Mouse (Mus musculus): ENCODE data around the gene Prkn. TPM values are rescaled to one million over a fixed set of nuclear protein-coding genes. Genes with fewer than 3 reads are reported as not detected.
A peak's percentile ranks its signal among the peaks of the same experiment; 100 is the strongest.

Gene Prkn
- total and polyA plus RNA-seq, 2 experiments from 2014 or later, result 6.2 to 6.8 TPM

GRCm38 (mm10) chr17:11432593-11432992 is 592.4 kb downstream of the Prkn start:
- 83% methylated on average over 2 of the region's 2 CpGs for WGBS

GRCm38 (mm10) chr17:11462721-11463120 is 622.5 kb downstream of the Prkn start:
- Histone ChIP-seq H3K9ac (no peak overlapping the region), H3K27me3 (ENCODE audit: insufficient read depth, low read length) (no peaks in the 10 kb centered on the region), H3K4me2 (ENCODE audit: low read depth) (no peak overlapping the region), H3K9me3 (ENCODE audit: low read length) (no peaks in the 10 kb centered on the region), H3K4me1 (ENCODE audit: insufficient read depth) (no peaks in the 10 kb centered on the region), H3K36me3 (ENCODE audit: insufficient read depth) (no peaks in the 10 kb centered on the region), H3K27ac (ENCODE audit: low read depth, low read length) (no peak overlapping the region), H3K4me3 (ENCODE audit: low read depth, low read length) (no peak overlapping the region)
- no peak for ATAC-seq
- TF ChIP-seq CTCF (IDR thresholded peaks at IDR 0.05; ENCODE audit: low read depth), result no peak
- 87% methylated on average over 2 of the region's 2 CpGs for WGBS
- DNase-seq, result no peak

More at GRCm38 (mm10) chr17:11432593-11432992, 592.4 kb downstream of the Prkn start:
- H3K9ac ChIP-seq, result no peak overlapping the region
- DNase-seq, result no peak
- H3K36me3 ChIP-seq (ENCODE audit: insufficient read depth), result no peaks in the 10 kb centered on the region
- H3K9me3 ChIP-seq (ENCODE audit: low read length), result no peaks in the 10 kb centered on the region
- no peak for TF ChIP-seq CTCF (IDR thresholded peaks at IDR 0.05; ENCODE audit: low read depth)
- no peak for ATAC-seq
- no peak overlapping the region for H3K4me2 ChIP-seq (ENCODE audit: low read depth)
- no peaks in the 10 kb centered on the region for H3K27me3 ChIP-seq (ENCODE audit: insufficient read depth, low read length)
- no peak overlapping the region for H3K4me3 ChIP-seq (ENCODE audit: low read depth, low read length)
- H3K27ac ChIP-seq (ENCODE audit: low read depth, low read length), result no peak overlapping the region
- H3K4me1 ChIP-seq (ENCODE audit: insufficient read depth), result no peaks in the 10 kb centered on the region

- Histone ChIP-seq H3K9ac (no peak overlapping the region), H3K9me3 (ENCODE audit: low read length) (no peaks in the 10 kb centered on the region), H3K36me3 (ENCODE audit: insufficient read depth) (no peaks in the 10 kb centered on the region), H3K27me3 (ENCODE audit: insufficient read depth, low read length) (no peaks in the 10 kb centered on the region), H3K4me3 (ENCODE audit: low read depth, low read length) (no peak overlapping the region), H3K27ac (ENCODE audit: low read depth, low read length) (no peak overlapping the region), H3K4me2 (ENCODE audit: low read depth) (no peak overlapping the region), H3K4me1 (ENCODE audit: insufficient read depth) (no peaks in the 10 kb centered on the region)
- DNase-seq (no peak), ATAC-seq (no peak)
- TF ChIP-seq CTCF (IDR thresholded peaks at IDR 0.05; ENCODE audit: low read depth), result no peak
- 75% methylated on average over 2 of the region's 2 CpGs for WGBS
Measured at GRCm38 (mm10) chr17:11466095-11466494, 625.9 kb downstream of the Prkn start.

GRCm38 (mm10) chr17:11468624-11469023 is 628.4 kb downstream of the Prkn start:
- Histone ChIP-seq H3K36me3 (ENCODE audit: insufficient read depth) (no peaks in the 10 kb centered on the region), H3K9me3 (ENCODE audit: low read length) (no peaks in the 10 kb centered on the region), H3K27ac (ENCODE audit: low read depth, low read length) (no peak overlapping the region), H3K4me3 (ENCODE audit: low read depth, low read length) (no peak overlapping the region), H3K4me1 (ENCODE audit: insufficient read depth) (no peaks in the 10 kb centered on the region), H3K27me3 (ENCODE audit: insufficient read depth, low read length) (no peaks in the 10 kb centered on the region), H3K9ac (no peak overlapping the region), H3K4me2 (ENCODE audit: low read depth) (no peak overlapping the region)
- no peak for ATAC-seq
- TF ChIP-seq CTCF (IDR thresholded peaks at IDR 0.05; ENCODE audit: low read depth), result no peak
- 85% methylated on average over 2 of the region's 2 CpGs for WGBS
- no peak for DNase-seq

GRCm38 (mm10) chr17:11483032-11483431 is 642.8 kb downstream of the Prkn start:
- Histone ChIP-seq H3K27ac (ENCODE audit: low read depth, low read length) (no peak overlapping the region), H3K4me2 (ENCODE audit: low read depth) (no peak overlapping the region), H3K36me3 (ENCODE audit: insufficient read depth) (no peaks in the 10 kb centered on the region), H3K4me3 (ENCODE audit: low read depth, low read length) (no peak overlapping the region), H3K4me1 (ENCODE audit: insufficient read depth) (no peaks in the 10 kb centered on the region), H3K9me3 (ENCODE audit: low read length) (no peaks in the 10 kb centered on the region), H3K27me3 (ENCODE audit: insufficient read depth, low read length) (no peaks in the 10 kb centered on the region), H3K9ac (no peak overlapping the region)
- ATAC-seq (no peak), DNase-seq (no peak)
- TF ChIP-seq CTCF (IDR thresholded peaks at IDR 0.05; ENCODE audit: low read depth), result no peak
- 78% methylated on average over 2 of the region's 2 CpGs for WGBS

- DNase-seq, result peak; percentile 29
- H3K36me3 ChIP-seq (ENCODE audit: insufficient read depth), result no peaks in the 10 kb centered on the region
- 57% methylated on average over 4 of the region's 4 CpGs for WGBS
- no peak for TF ChIP-seq CTCF (IDR thresholded peaks at IDR 0.05; ENCODE audit: low read depth)
- H3K27ac ChIP-seq (ENCODE audit: low read depth, low read length), result no peak overlapping the region
- no peaks in the 10 kb centered on the region for H3K4me1 ChIP-seq (ENCODE audit: insufficient read depth)
- no peaks in the 10 kb centered on the region for H3K9me3 ChIP-seq (ENCODE audit: low read length)
- no peak overlapping the region for H3K4me3 ChIP-seq (ENCODE audit: low read depth, low read length)
- no peak overlapping the region for H3K9ac ChIP-seq
- H3K4me2 ChIP-seq (ENCODE audit: low read depth), result no peak overlapping the region
- H3K27me3 ChIP-seq (ENCODE audit: insufficient read depth, low read length), result no peaks in the 10 kb centered on the region
- no peak for ATAC-seq
Measured at GRCm38 (mm10) chr17:11490051-11490450, 649.9 kb downstream of the Prkn start.

- WGBS, result 36% methylated on average over 7 of the region's 7 CpGs
- DNase-seq, result no peak
- no peak overlapping the region for H3K4me2 ChIP-seq (ENCODE audit: low read depth)
- no peak overlapping the region for H3K9ac ChIP-seq
- no peaks in the 10 kb centered on the region for H3K27me3 ChIP-seq (ENCODE audit: insufficient read depth, low read length)
- ATAC-seq, result no peak
- no peaks in the 10 kb centered on the region for H3K9me3 ChIP-seq (ENCODE audit: low read length)
- H3K36me3 ChIP-seq (ENCODE audit: insufficient read depth), result no peaks in the 10 kb centered on the region
- no peaks in the 10 kb centered on the region for H3K4me1 ChIP-seq (ENCODE audit: insufficient read depth)
- no peak overlapping the region for H3K27ac ChIP-seq (ENCODE audit: low read depth, low read length)
- no peak for TF ChIP-seq CTCF (IDR thresholded peaks at IDR 0.05; ENCODE audit: low read depth)
- no peak overlapping the region for H3K4me3 ChIP-seq (ENCODE audit: low read depth, low read length)
Measured at GRCm38 (mm10) chr17:11502556-11502955, 662.4 kb downstream of the Prkn start.

- Histone ChIP-seq H3K27me3 (ENCODE audit: insufficient read depth, low read length) (no peaks in the 10 kb centered on the region), H3K9ac (no peak overlapping the region), H3K36me3 (ENCODE audit: insufficient read depth) (no peaks in the 10 kb centered on the region), H3K4me2 (ENCODE audit: low read depth) (no peak overlapping the region), H3K4me3 (ENCODE audit: low read depth, low read length) (no peak overlapping the region), H3K4me1 (ENCODE audit: insufficient read depth) (no peaks in the 10 kb centered on the region), H3K9me3 (ENCODE audit: low read length) (no peaks in the 10 kb centered on the region), H3K27ac (ENCODE audit: low read depth, low read length) (no peak overlapping the region)
- ATAC-seq, result no peak
- DNase-seq, result no peak
- 100% methylated on average over 3 of the region's 3 CpGs for WGBS
- no peak for TF ChIP-seq CTCF (IDR thresholded peaks at IDR 0.05; ENCODE audit: low read depth)
Measured at GRCm38 (mm10) chr17:11504496-11504895, 664.3 kb downstream of the Prkn start.

Measured in forebrain, postnatal 0 days (tissue).